Mouse (Mus musculus) liver, embryonic 13.5 days (tissue): ENCODE data around the gene Lmntd1. TPM values are rescaled to one million over a fixed set of nuclear protein-coding genes. Genes with fewer than 3 reads are reported as not detected.

Experiments used
- ATAC-seq: fragments of 200-750 bp; cut with Nextera tagmentation; 2 replicates; pipeline ENCODE4 v1.8.0; 2017; ENCODE audit warnings: low read depth, mild to moderate bottlenecking, moderate number of reproducible peaks, moderate library complexity
- DNase-seq: peaks from one replicate; pipeline ENCODE4 v3.0.0; 2022
- H3K27ac ChIP-seq: fragments of 300-500 bp; sonication (generic); 2 replicates; pipeline ENCODE4 v1.5.1; 2015; ENCODE audit warnings: moderate library complexity, mild to moderate bottlenecking, inconsistent platforms
- H3K27me3 ChIP-seq: fragments of 300-500 bp; sonication (generic); 2 replicates; pipeline ENCODE4 v1.6.1; 2015; ENCODE audit warnings: mild to moderate bottlenecking, inconsistent platforms
- H3K36me3 ChIP-seq: fragments of 300-500 bp; sonication (generic); 2 replicates; pipeline ENCODE4 v1.6.1; 2015; ENCODE audit warnings: mild to moderate bottlenecking, inconsistent platforms
- H3K4me1 ChIP-seq: fragments of 300-500 bp; sonication (generic); replicated peaks from 2 replicates; pipeline ENCODE4 v1.6.1; 2015; ENCODE audit warnings: inconsistent platforms
- H3K4me2 ChIP-seq: fragments of 300-500 bp; sonication (generic); 2 replicates; pipeline ENCODE4 v1.6.1; 2015; ENCODE audit warnings: inconsistent platforms, mild to moderate bottlenecking, moderate library complexity
- H3K4me3 ChIP-seq: fragments of 300-500 bp; sonication (generic); replicated peaks from 2 replicates; pipeline ENCODE4 v1.5.1; 2015; ENCODE audit warnings: mild to moderate bottlenecking, inconsistent platforms
- H3K9ac ChIP-seq: fragments of 300-500 bp; sonication (generic); 2 replicates; pipeline ENCODE4 v1.6.1; 2015; ENCODE audit warnings: mild to moderate bottlenecking, inconsistent platforms
- H3K9me3 ChIP-seq: fragments of 300-500 bp; sonication (generic); replicated peaks from 2 replicates; pipeline ENCODE4 v1.6.1; 2016; ENCODE audit warnings: inconsistent platforms
- WGBS: fragments of 180-500 bp; shearing (Covaris S2); methylation state at CpG from one replicate; pipeline ENCODE4 v1.1.7; 2015; ENCODE audit not compliant: insufficient replicate concordance; 5-methylcytosine and 5-hydroxymethylcytosine counted together
- polyA plus RNA-seq: library from polyadenylated mRNA; unstranded; fragments of >200 nt; fragmentation: Nextera tagmentation; extraction: Ambion mirVana; gene quantifications from 2 replicates; pipeline ENCODE4 v1.2.1, GENCODE M21; 2015

Lmntd1 gene
- polyA plus RNA-seq, 1 experiment from 2014 or later = not detected

DNA sequence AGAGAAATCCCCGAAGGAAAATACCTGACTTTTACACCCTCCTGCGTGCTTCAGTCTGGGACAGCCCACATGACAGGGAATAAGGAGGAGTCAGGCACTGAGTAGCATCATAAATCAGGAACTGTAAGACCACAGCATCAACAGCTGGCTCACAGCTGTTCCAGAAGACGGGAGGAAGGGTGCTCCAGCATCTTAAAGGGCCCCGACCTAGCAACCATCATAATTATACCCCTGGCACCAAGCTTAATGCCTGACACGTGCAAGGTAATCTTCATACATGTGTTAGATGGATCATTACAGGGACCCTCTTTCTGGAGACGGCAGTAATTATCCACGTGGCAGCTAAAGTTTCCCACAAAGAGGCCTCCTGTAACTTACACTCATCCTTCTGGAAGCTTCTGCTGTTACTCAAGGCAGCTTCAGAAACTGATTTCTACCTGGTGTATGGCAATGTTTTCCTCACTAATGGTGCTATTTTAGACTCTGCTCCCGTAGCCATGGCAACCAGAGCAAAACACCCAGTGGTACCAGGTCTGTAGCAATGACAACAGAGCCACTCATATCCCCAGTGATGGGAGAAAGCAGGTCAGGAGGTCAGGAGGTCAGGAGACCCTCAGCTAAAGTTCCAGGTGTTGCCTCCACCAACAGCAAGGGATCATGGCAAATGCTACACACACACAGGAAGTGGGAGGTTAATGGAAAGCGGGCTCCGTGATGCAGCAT is 98.1 kb downstream of the Lmntd1 start:
- DNase-seq (no peak), ATAC-seq (no peak)
- H3K27me3 ChIP-seq = no peaks in the 10 kb centered on the region
- H3K27ac ChIP-seq = no peak overlapping the region
- no peak overlapping the region for H3K9ac ChIP-seq
- H3K4me3 ChIP-seq = no peak overlapping the region
- no peaks in the 10 kb centered on the region for H3K4me1 ChIP-seq
- no peaks in the 10 kb centered on the region for H3K36me3 ChIP-seq
- H3K9me3 ChIP-seq = peaks cover 4% of the 10 kb centered on the region; the same call in 1 of the 2 replicates
- 60% methylated on average over 10 of the region's 10 CpGs for WGBS
- no peak overlapping the region for H3K4me2 ChIP-seq

DNA sequence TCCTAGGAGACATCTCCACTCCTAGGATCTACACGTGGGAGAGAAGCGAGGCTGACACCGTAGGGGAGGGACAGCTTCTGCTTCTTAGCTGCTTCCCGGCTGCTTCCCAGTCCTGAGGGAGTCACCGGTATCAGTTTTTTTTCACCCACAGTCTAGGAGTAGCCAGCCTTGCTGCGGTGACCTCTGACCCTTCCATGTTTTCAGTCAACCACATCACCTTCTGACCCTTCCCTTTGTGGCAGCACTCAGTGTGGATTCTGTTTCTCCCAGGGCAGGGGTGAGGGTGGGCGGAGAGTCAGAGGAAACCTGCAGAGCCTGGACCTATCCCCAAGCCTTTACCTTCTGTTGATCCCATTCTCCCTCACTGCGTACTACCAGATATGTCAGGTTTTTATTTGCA is 102.9 kb downstream of the Lmntd1 start:
- Histone ChIP-seq H3K9me3 (no peaks in the 10 kb centered on the region), H3K4me2 (no peak overlapping the region), H3K27ac (no peak overlapping the region), H3K36me3 (no peaks in the 10 kb centered on the region), H3K9ac (no peak overlapping the region), H3K27me3 (no peaks in the 10 kb centered on the region), H3K4me3 (no peak overlapping the region), H3K4me1 (no peaks in the 10 kb centered on the region)
- DNase-seq (no peak), ATAC-seq (peak; percentile 60)
- 58% methylated on average over 8 of the region's 8 CpGs for WGBS

DNA sequence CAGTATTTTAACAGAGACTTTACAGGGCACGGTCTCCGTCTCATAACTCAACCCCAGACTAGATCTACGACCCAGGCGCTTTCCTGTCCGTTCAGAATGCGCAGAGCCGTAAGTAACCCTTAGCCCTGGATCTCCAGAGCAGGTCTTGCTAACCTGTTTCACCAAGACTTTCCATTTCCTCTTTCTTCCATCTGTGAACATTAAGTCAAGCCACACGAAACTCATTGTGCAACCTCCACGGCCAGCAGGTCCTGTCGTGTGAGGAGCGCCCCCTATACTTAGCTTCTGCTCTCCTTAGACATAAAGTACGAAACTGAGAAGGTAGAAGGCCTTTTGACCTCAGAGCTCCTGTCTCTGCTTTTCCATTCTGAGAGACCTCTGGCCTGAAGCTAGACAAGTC is 105.3 kb downstream of the Lmntd1 start:
- no peak overlapping the region for H3K9ac ChIP-seq
- H3K27ac ChIP-seq = no peak overlapping the region
- no peak for ATAC-seq
- WGBS = 65% methylated on average over 12 of the region's 12 CpGs
- no peaks in the 10 kb centered on the region for H3K27me3 ChIP-seq
- no peak overlapping the region for H3K4me3 ChIP-seq
- no peaks in the 10 kb centered on the region for H3K9me3 ChIP-seq
- H3K4me2 ChIP-seq = no peak overlapping the region
- no peaks in the 10 kb centered on the region for H3K36me3 ChIP-seq
- H3K4me1 ChIP-seq = no peaks in the 10 kb centered on the region
- DNase-seq = no peak

DNA sequence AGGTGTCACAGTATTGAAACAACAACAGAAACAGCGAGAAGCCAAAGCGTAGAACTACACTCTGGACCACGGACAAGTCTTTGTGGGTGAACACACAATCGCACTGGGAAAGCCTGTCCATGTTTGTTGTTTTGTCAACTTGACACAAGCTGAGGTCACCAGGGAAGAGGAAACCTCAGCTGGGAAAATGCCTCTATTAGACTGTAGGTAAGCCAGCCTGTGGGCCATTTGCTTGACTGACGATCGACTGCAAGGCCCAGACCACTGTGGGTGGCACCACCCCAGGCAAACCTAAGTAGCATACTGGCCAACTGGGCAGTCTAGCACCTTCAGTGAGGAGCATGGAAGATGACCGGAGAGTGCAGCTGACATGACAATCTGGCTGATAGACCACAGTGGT is 112.4 kb downstream of the Lmntd1 start:
- 0 out of 2 replicates have a peak, but pooled peaks cover 5% of the 10 kb centered on the region for H3K9me3 ChIP-seq
- no peak overlapping the region for H3K4me3 ChIP-seq
- DNase-seq = no peak
- no peak overlapping the region for H3K4me2 ChIP-seq
- H3K27me3 ChIP-seq = no peaks in the 10 kb centered on the region
- no peak overlapping the region for H3K9ac ChIP-seq
- 0 out of 2 replicates have a peak, but pooled peaks cover 3% of the 10 kb centered on the region for H3K4me1 ChIP-seq
- 75% methylated on average over 7 of the region's 7 CpGs for WGBS
- no peaks in the 10 kb centered on the region for H3K36me3 ChIP-seq
- no peak for ATAC-seq
- H3K27ac ChIP-seq = no peak overlapping the region

GRCm38 (mm10) chr6:145499574-145500546 is 114.3 kb downstream of the Lmntd1 start:
- no peak for DNase-seq
- peak; percentile 72 for ATAC-seq

DNA sequence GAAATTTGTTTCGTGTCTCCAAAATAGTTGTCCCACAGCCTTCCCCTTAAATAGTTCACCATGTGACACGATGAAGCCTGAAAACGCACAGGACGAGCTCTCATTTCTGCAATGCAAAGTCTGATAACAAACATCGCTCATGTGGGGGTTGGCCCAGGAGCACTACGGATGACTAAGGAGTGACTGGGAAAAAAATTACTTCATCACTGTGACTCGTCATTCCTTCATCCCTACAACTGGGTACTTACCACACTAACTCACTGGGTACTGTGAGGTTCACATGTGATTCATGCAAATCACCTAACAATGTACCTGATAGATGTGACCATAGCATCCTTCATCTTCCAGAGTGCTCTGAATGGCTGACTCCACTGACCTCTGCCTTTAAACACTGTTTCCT is 118.4 kb downstream of the Lmntd1 start:
- no peak overlapping the region for H3K9ac ChIP-seq
- 70% methylated on average over 7 of the region's 7 CpGs for WGBS
- no peaks in the 10 kb centered on the region for H3K36me3 ChIP-seq
- DNase-seq (no peak), ATAC-seq (no peak)
- H3K4me3 ChIP-seq = no peak overlapping the region
- H3K27me3 ChIP-seq = no peaks in the 10 kb centered on the region
- H3K4me2 ChIP-seq = no peak overlapping the region
- H3K27ac ChIP-seq = no peak overlapping the region
- H3K9me3 ChIP-seq = no peaks in the 10 kb centered on the region
- H3K4me1 ChIP-seq = 0 out of 2 replicates have a peak, but pooled peaks cover 3% of the 10 kb centered on the region

More at GRCm38 (mm10) chr6:145499574-145500546, 114.3 kb downstream of the Lmntd1 start:
- H3K9me3 ChIP-seq = 0 out of 2 replicates have a peak, but pooled peaks cover 5% of the 10 kb centered on the region
- no peaks in the 10 kb centered on the region for H3K27me3 ChIP-seq
- H3K36me3 ChIP-seq = no peaks in the 10 kb centered on the region
- H3K4me2 ChIP-seq = no peak overlapping the region
- H3K4me3 ChIP-seq = no peak overlapping the region
- peak overlapping the region; percentile 27 for H3K27ac ChIP-seq
- no peak overlapping the region for H3K9ac ChIP-seq
- 60% methylated on average over 19 of the region's 19 CpGs for WGBS
- H3K4me1 ChIP-seq = 0 out of 2 replicates have a peak, but pooled peaks cover 3% of the 10 kb centered on the region

GRCm38 (mm10) chr6:145488251-145488650 is 125.9 kb downstream of the Lmntd1 start:
- WGBS = 57% methylated on average over 2 of the region's 2 CpGs
- Histone ChIP-seq H3K9ac (no peak overlapping the region), H3K4me2 (no peak overlapping the region), H3K4me1 (no peaks in the 10 kb centered on the region), H3K27ac (no peak overlapping the region), H3K9me3 (no peaks in the 10 kb centered on the region), H3K27me3 (no peaks in the 10 kb centered on the region), H3K36me3 (no peaks in the 10 kb centered on the region), H3K4me3 (no peak overlapping the region)
- DNase-seq (no peak), ATAC-seq (no peak)

- ATAC-seq (no peak), DNase-seq (no peak)
- no peaks in the 10 kb centered on the region for H3K4me1 ChIP-seq
- H3K27me3 ChIP-seq = no peaks in the 10 kb centered on the region
- H3K36me3 ChIP-seq = no peaks in the 10 kb centered on the region
- no peaks in the 10 kb centered on the region for H3K9me3 ChIP-seq
- no peak overlapping the region for H3K9ac ChIP-seq
- WGBS = 31% methylated on average over 12 of the region's 12 CpGs
- H3K4me3 ChIP-seq = no peak overlapping the region
- H3K27ac ChIP-seq = no peak overlapping the region
- no peak overlapping the region for H3K4me2 ChIP-seq
These were observed 128.0 kb downstream of the Lmntd1 start for GRCm38 (mm10) chr6:145485986-145486605.

- H3K4me2 ChIP-seq = no peak overlapping the region
- no peak overlapping the region for H3K4me3 ChIP-seq
- ATAC-seq = no peak
- H3K27ac ChIP-seq = no peak overlapping the region
- no peaks in the 10 kb centered on the region for H3K4me1 ChIP-seq
- DNase-seq = no peak
- H3K36me3 ChIP-seq = no peaks in the 10 kb centered on the region
- H3K27me3 ChIP-seq = no peaks in the 10 kb centered on the region
- H3K9ac ChIP-seq = no peak overlapping the region
- H3K9me3 ChIP-seq = no peaks in the 10 kb centered on the region
- 66% methylated on average over 5 of the region's 5 CpGs for WGBS
These were observed 130.8 kb downstream of the Lmntd1 start for GRCm38 (mm10) chr6:145483318-145483674.

GRCm38 (mm10) chr6:145482656-145483317 is 131.3 kb downstream of the Lmntd1 start:
- Histone ChIP-seq H3K36me3 (no peaks in the 10 kb centered on the region), H3K4me2 (no peak overlapping the region), H3K27me3 (no peaks in the 10 kb centered on the region), H3K4me3 (no peak overlapping the region), H3K9ac (no peak overlapping the region), H3K27ac (no peak overlapping the region), H3K4me1 (no peaks in the 10 kb centered on the region), H3K9me3 (no peaks in the 10 kb centered on the region)
- DNase-seq = no peak
- no peak for ATAC-seq
- 80% methylated on average over 17 of the region's 17 CpGs for WGBS

DNA sequence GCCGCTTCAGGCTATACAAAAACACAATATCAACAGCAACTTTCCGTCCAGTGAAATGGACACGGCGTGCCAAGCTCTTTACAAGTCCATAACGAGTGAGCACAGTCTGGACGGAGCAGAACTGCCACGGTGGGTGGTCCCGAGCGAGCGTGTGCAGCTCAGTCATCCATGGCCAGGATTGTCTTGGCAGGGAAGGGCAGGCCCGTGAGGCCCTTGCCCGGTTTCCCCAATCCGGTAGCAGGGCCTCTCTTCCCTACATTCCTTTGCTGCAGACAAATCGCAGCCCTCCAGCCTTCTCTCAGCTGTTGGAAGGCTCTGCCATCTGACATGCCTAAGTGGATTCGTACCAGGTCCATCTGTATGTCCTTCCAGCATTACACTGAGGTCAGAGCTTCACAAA is 132.2 kb downstream of the Lmntd1 start:
- DNase-seq (no peak), ATAC-seq (no peak)
- Histone ChIP-seq H3K36me3 (no peaks in the 10 kb centered on the region), H3K9ac (no peak overlapping the region), H3K4me2 (no peak overlapping the region), H3K9me3 (no peaks in the 10 kb centered on the region), H3K4me1 (no peaks in the 10 kb centered on the region), H3K27ac (no peak overlapping the region), H3K4me3 (no peak overlapping the region), H3K27me3 (no peaks in the 10 kb centered on the region)
- 76% methylated on average over 15 of the region's 15 CpGs for WGBS
